Mouse (Mus musculus) MEL (cell line): ENCODE data around the gene Ubap1. TPM values are rescaled to one million over a fixed set of nuclear protein-coding genes. Genes with fewer than 3 reads are reported as not detected.

Source experiments
- DNase-seq: peaks from one replicate; pipeline ENCODE4 v3.0.0; 2011; ENCODE audit warnings: low read depth, low spot score
- H3K27ac ChIP-seq: 2 replicates; pipeline ENCODE4 v1.5.1; 2012; ENCODE audit warnings: low read depth, mild to moderate bottlenecking, control low read depth, low read length, moderate library complexity; ENCODE audit not compliant: control insufficient read depth
- H3K27me3 ChIP-seq, 2 experiments: fragments of 150-350 bp in 1 of 2; sonication (generic) in 1 of 2; 2 replicates each; pipeline ENCODE4 v1.6.1; 2012; ENCODE audit warnings: low read length in 2 of 2, mild to moderate bottlenecking in 2 of 2, improper control_type of control experiment in 1 of 2, moderate library complexity in 1 of 2; ENCODE audit not compliant: insufficient read depth in 2 of 2, control insufficient read depth in 1 of 2
- H3K36me3 ChIP-seq, 2 experiments: 2 replicates each; pipeline ENCODE4 v1.6.1; 2012 to 2014; ENCODE audit warnings: low read length in 2 of 2, improper control_type of control experiment in 1 of 2, inconsistent platforms in 1 of 2, mild to moderate bottlenecking in 1 of 2; ENCODE audit not compliant: insufficient read depth in 2 of 2, control insufficient read depth in 1 of 2
- H3K4me1 ChIP-seq, 2 experiments: fragments of 150-350 bp in 1 of 2; sonication (generic) in 1 of 2; 2 replicates each; pipeline ENCODE4 v1.6.1; 2012; ENCODE audit warnings: low read length in 2 of 2, improper control_type of control experiment in 1 of 2, mild to moderate bottlenecking in 1 of 2; ENCODE audit not compliant: insufficient read depth in 2 of 2, control insufficient read depth in 1 of 2
- H3K4me3 ChIP-seq, 2 experiments: fragments of 150-350 bp in 1 of 2; sonication (generic) in 1 of 2; 2 replicates each; pipeline ENCODE4 v1.5.1; 2012; ENCODE audit warnings: low read depth in 2 of 2, low read length in 2 of 2, mild to moderate bottlenecking in 2 of 2, moderate library complexity in 2 of 2, control low read depth in 1 of 2, improper control_type of control experiment in 1 of 2; ENCODE audit not compliant: control insufficient read depth in 1 of 2, insufficient read depth in 1 of 2
- H3K79me2 ChIP-seq: 2 replicates; pipeline ENCODE4 v1.6.1; 2012; ENCODE audit warnings: mild to moderate bottlenecking, low read length, moderate library complexity; ENCODE audit not compliant: control insufficient read depth, poor library complexity, insufficient read depth
- H3K9ac ChIP-seq: 2 replicates; pipeline ENCODE4 v1.6.1; 2012; ENCODE audit warnings: low read depth, mild to moderate bottlenecking, control low read depth, low read length, moderate library complexity; ENCODE audit not compliant: control insufficient read depth, poor library complexity, severe bottlenecking
- H3K9me3 ChIP-seq: fragments of 150-350 bp; sonication (generic); replicated peaks from 2 replicates; pipeline ENCODE4 v1.6.1; 2012; ENCODE audit warnings: mild to moderate bottlenecking, low read length, improper control_type of control experiment, moderate library complexity; ENCODE audit not compliant: insufficient read depth
- ELF1 ChIP-seq: IDR thresholded peaks from 2 replicates; pipeline ENCODE4 v1.6.1; 2014; ENCODE audit warnings: low read depth, mild to moderate bottlenecking, inconsistent platforms, low read length, improper control_type of control experiment, moderate library complexity
- MAFK ChIP-seq: IDR thresholded peaks from 2 replicates; pipeline ENCODE4 v1.6.1; 2011; ENCODE audit warnings: low read depth, mild to moderate bottlenecking, low read length, improper control_type of control experiment, borderline replicate concordance
- MXI1 ChIP-seq: IDR thresholded peaks from 2 replicates; pipeline ENCODE4 v1.6.1; 2011; ENCODE audit warnings: mild to moderate bottlenecking, low read depth, low read length, improper control_type of control experiment
- NELFE ChIP-seq: IDR thresholded peaks from 2 replicates; pipeline ENCODE4 v1.6.1; 2011; ENCODE audit warnings: low read depth, low read length, improper control_type of control experiment
- RAD21 ChIP-seq: IDR thresholded peaks from 2 replicates; pipeline ENCODE4 v1.6.1; 2011; ENCODE audit warnings: mild to moderate bottlenecking, low read depth, low read length, improper control_type of control experiment
- RCOR1 ChIP-seq: IDR thresholded peaks from 2 replicates; pipeline ENCODE4 v1.6.1; 2012; ENCODE audit warnings: low read depth, mild to moderate bottlenecking, inconsistent platforms, low read length, improper control_type of control experiment
- TBP ChIP-seq: IDR thresholded peaks from 2 replicates; pipeline ENCODE4 v1.8.0; 2011; ENCODE audit warnings: low read depth, low read length, improper control_type of control experiment
- UBTF ChIP-seq: IDR thresholded peaks from 2 replicates; pipeline ENCODE4 v1.6.1; 2012; ENCODE audit warnings: low read depth, mild to moderate bottlenecking, inconsistent platforms, low read length, improper control_type of control experiment, moderate library complexity, borderline replicate concordance; ENCODE audit not compliant: insufficient read depth
- USF2 ChIP-seq, 2 experiments: IDR thresholded peaks; 2 replicates each; pipeline ENCODE4 v1.6.1; 2011 to 2012; ENCODE audit warnings: improper control_type of control experiment in 2 of 2, low read length in 2 of 2, borderline replicate concordance in 1 of 2, inconsistent platforms in 1 of 2, low read depth in 1 of 2, mild to moderate bottlenecking in 1 of 2; ENCODE audit not compliant: insufficient read depth in 1 of 2
- ZKSCAN1 ChIP-seq: IDR thresholded peaks from 2 replicates; pipeline ENCODE4 v1.6.1; 2012; ENCODE audit warnings: low read depth, mild to moderate bottlenecking, inconsistent platforms, low read length, improper control_type of control experiment, moderate library complexity
- polyA plus RNA-seq, 2 experiments: library from polyadenylated mRNA; stranded (reverse) in 1 of 2; unstranded in 1 of 2; fragments of >175 nt in 1 of 2; fragments of >200 nt in 1 of 2; gene quantifications; 2 replicates each; pipeline versions ENCODE4 v1.2.1 to v1.2.4; 2012; ENCODE audit warnings: low replicate concordance in 2 of 2, low read depth in 1 of 2; ENCODE audit not compliant: insufficient read length in 2 of 2, insufficient read depth in 1 of 2, missing spikeins in 1 of 2
- total RNA-seq: library from RNA; depleted of rRNA; stranded (reverse); fragments of 300-350 nt; gene quantifications from 2 replicates; pipeline ENCODE4 v1.2.3, GENCODE M21; 2012

Gene Ubap1
- total and polyA plus RNA-seq, 3 experiments = 9.1 to 15.7 TPM; not detected in 1

- Histone ChIP-seq H3K4me3 (no peak overlapping the region), H3K9ac (no peak overlapping the region), H3K9me3 (no peaks in the 10 kb centered on the region), H3K27ac (no peak overlapping the region), H3K79me2 (no peaks in the 10 kb centered on the region), H3K27me3 (no peaks in the 10 kb centered on the region), H3K36me3 (peaks cover 0 to 5% of the 10 kb centered on the region in 2 experiments; a peak in 3 of 4 replicates), H3K4me1 (no peaks in the 10 kb centered on the region; a peak in 1 of 4 replicates)
- no peak for DNase-seq
- TF ChIP-seq RCOR1 = no peak
Measured at GRCm38 (mm10) chr4:41407353-41407752, 58.6 kb downstream of the Ubap1 start.

- H3K27ac ChIP-seq = no peak overlapping the region
- H3K27me3 ChIP-seq = no peaks in the 10 kb centered on the region
- no peak overlapping the region for H3K9ac ChIP-seq
- no peaks in the 10 kb centered on the region; a peak in 1 of 4 replicates for H3K4me1 ChIP-seq
- no peak for TF ChIP-seq USF2 (IDR thresholded peaks at IDR 0.05; ENCODE audit: borderline replicate concordance in 1 of 2, insufficient read depth in 1 of 2, low read depth in 1 of 2, low read length in 2 of 2)
- no peak for TF ChIP-seq ELF1
- TF ChIP-seq RAD21 = no peak
- no peak for TF ChIP-seq NELFE
- no peaks in the 10 kb centered on the region for H3K9me3 ChIP-seq
- no peak for DNase-seq
- peaks cover 0 to 10% of the 10 kb centered on the region in 2 experiments; a peak in 3 of 4 replicates for H3K36me3 ChIP-seq
- H3K79me2 ChIP-seq = no peaks in the 10 kb centered on the region
- no peak overlapping the region for H3K4me3 ChIP-seq
Measured at GRCm38 (mm10) chr4:41409341-41409740, 60.5 kb downstream of the Ubap1 start.

GRCm38 (mm10) chr4:41416966-41417365 is 68.2 kb downstream of the Ubap1 start:
- peaks cover 0 to 7% of the 10 kb centered on the region in 2 experiments; a peak in 2 of 4 replicates for H3K36me3 ChIP-seq

GRCm38 (mm10) chr4:41438931-41439330 is 90.1 kb downstream of the Ubap1 start:
- no peak for DNase-seq
- Histone ChIP-seq H3K4me3 (no peak overlapping the region), H3K9ac (no peak overlapping the region), H3K79me2 (no peaks in the 10 kb centered on the region; the same call in 1 of the 2 replicates), H3K36me3 (peaks cover 3 to 9% of the 10 kb centered on the region in 2 experiments), H3K9me3 (no peaks in the 10 kb centered on the region), H3K27me3 (no peaks in the 10 kb centered on the region), H3K4me1 (peaks cover 3 to 4% of the 10 kb centered on the region in 2 experiments; a peak in 2 of 4 replicates), H3K27ac (0 out of 2 replicates have a peak overlapping the region, but pooled peaks have one; percentile 2)
- TF ChIP-seq TBP = no peak
- TF ChIP-seq ZKSCAN1 = no peak
- TF ChIP-seq MXI1 = no peak
- peak; percentile 54; the same call in 1 of the 2 replicates for TF ChIP-seq MAFK

More at GRCm38 (mm10) chr4:41416966-41417365, 68.2 kb downstream of the Ubap1 start:
- Histone ChIP-seq H3K4me3 (no peak overlapping the region), H3K9me3 (no peaks in the 10 kb centered on the region), H3K4me1 (no peaks in the 10 kb centered on the region), H3K27ac (no peak overlapping the region), H3K27me3 (no peaks in the 10 kb centered on the region), H3K9ac (no peak overlapping the region), H3K79me2 (no peaks in the 10 kb centered on the region)
- no peak for DNase-seq
- TF ChIP-seq UBTF = no peak
